Mouse (Mus musculus): Measurements from ENCODE around the gene Esd. TPM values are rescaled to one million over a fixed set of nuclear protein-coding genes. Genes with fewer than 3 reads are reported as not detected.

The Esd gene
- polyA plus RNA-seq, 1 experiment from 2014 or later: 433 TPM

GRCm38 (mm10) chr14:74787717-74788116 is 55.6 kb downstream of the Esd start:
- Histone ChIP-seq H3K4me3 (ENCODE audit: low read length) (no peak overlapping the region), H3K27me3 (ENCODE audit: control insufficient read depth, insufficient read depth, low read length) (no peaks in the 10 kb centered on the region), H3K27ac (ENCODE audit: low read depth, low read length) (no peak overlapping the region), H3K9me3 (ENCODE audit: control insufficient read depth, low read length) (no peaks in the 10 kb centered on the region), H3K4me2 (replicated peaks; ENCODE audit: low read depth, low read length) (no peak overlapping the region), H3K36me3 (ENCODE audit: control insufficient read depth, insufficient read depth, low read length) (peaks cover 26% of the 10 kb centered on the region), H3K9ac (ENCODE audit: low read depth, low read length) (no peak overlapping the region), H3K4me1 (ENCODE audit: control insufficient read depth, insufficient read depth, low read length) (no peaks in the 10 kb centered on the region)
- 81% methylated on average over 3 of the region's 3 CpGs for WGBS
- no peak for ATAC-seq (ENCODE audit: low FRiP score, low TSS enrichment)

DNA sequence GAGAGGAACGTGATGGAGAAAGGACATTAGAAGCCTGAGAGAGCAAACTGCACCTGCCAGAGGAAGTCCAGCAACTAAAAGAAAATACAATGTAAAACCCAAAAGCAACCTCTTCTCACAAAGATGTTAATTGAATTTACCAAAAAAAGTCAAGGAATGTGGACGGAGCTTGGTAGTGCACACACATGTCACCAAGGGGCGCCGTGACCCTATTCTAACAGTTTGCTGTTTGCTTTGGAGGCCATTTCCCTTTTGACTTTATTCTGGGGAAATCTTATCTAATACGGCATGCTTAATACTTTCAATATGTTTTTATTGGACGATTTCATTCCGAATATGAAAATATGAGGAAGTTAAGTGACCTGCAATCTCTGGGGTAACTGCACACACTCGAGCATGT is 56.7 kb downstream of the Esd start:
- H3K9ac ChIP-seq (ENCODE audit: low read depth, low read length): no peak overlapping the region
- H3K4me2 ChIP-seq (replicated peaks; ENCODE audit: low read depth, low read length): no peak overlapping the region
- H3K4me3 ChIP-seq (ENCODE audit: low read length): no peak overlapping the region
- no peak for ATAC-seq (ENCODE audit: low FRiP score, low TSS enrichment)
- H3K4me1 ChIP-seq (ENCODE audit: control insufficient read depth, insufficient read depth, low read length): no peaks in the 10 kb centered on the region
- WGBS: 78% methylated on average over 8 of the region's 8 CpGs
- H3K36me3 ChIP-seq (ENCODE audit: control insufficient read depth, insufficient read depth, low read length): peaks cover 29% of the 10 kb centered on the region
- no peak overlapping the region for H3K27ac ChIP-seq (ENCODE audit: low read depth, low read length)
- no peaks in the 10 kb centered on the region for H3K9me3 ChIP-seq (ENCODE audit: control insufficient read depth, low read length)
- H3K27me3 ChIP-seq (ENCODE audit: control insufficient read depth, insufficient read depth, low read length): no peaks in the 10 kb centered on the region

GRCm38 (mm10) chr14:74790535-74790934 is 58.4 kb downstream of the Esd start:
- Histone ChIP-seq H3K4me2 (replicated peaks; ENCODE audit: low read depth, low read length) (no peak overlapping the region), H3K27me3 (ENCODE audit: control insufficient read depth, insufficient read depth, low read length) (no peaks in the 10 kb centered on the region), H3K9me3 (ENCODE audit: control insufficient read depth, low read length) (no peaks in the 10 kb centered on the region), H3K27ac (ENCODE audit: low read depth, low read length) (no peak overlapping the region), H3K36me3 (ENCODE audit: control insufficient read depth, insufficient read depth, low read length) (peaks cover 30% of the 10 kb centered on the region), H3K4me3 (ENCODE audit: low read length) (no peak overlapping the region), H3K9ac (ENCODE audit: low read depth, low read length) (no peak overlapping the region), H3K4me1 (ENCODE audit: control insufficient read depth, insufficient read depth, low read length) (no peaks in the 10 kb centered on the region)
- WGBS: 73% methylated on average over 5 of the region's 5 CpGs
- no peak for ATAC-seq (ENCODE audit: low FRiP score, low TSS enrichment)

DNA sequence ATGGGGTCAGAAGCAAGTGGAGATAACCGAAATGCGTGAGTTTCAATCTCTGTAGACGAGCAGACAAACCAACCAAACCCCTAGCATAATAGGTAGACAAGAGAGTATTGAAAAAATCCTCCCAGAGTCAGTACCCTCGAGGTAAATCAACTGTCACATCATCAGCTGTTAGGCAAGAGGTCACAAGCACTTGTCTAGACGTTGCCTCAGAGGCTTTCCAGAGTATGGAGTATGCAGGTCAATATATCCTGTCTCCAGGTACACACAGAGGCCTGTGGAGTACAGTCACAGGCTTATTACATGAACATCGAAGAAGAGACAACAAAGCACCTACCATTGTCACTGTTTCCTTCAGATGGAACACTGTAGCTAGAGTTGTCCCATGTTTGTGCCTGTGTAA is 60.7 kb downstream of the Esd start:
- WGBS: 81% methylated on average over 6 of the region's 6 CpGs
- no peak for ATAC-seq (ENCODE audit: low FRiP score, low TSS enrichment)
- H3K4me3 ChIP-seq (ENCODE audit: low read length): no peak overlapping the region
- H3K4me2 ChIP-seq (replicated peaks; ENCODE audit: low read depth, low read length): no peak overlapping the region
- no peak overlapping the region for H3K9ac ChIP-seq (ENCODE audit: low read depth, low read length)
- H3K9me3 ChIP-seq (ENCODE audit: control insufficient read depth, low read length): no peaks in the 10 kb centered on the region
- H3K27me3 ChIP-seq (ENCODE audit: control insufficient read depth, insufficient read depth, low read length): no peaks in the 10 kb centered on the region
- no peak overlapping the region for H3K27ac ChIP-seq (ENCODE audit: low read depth, low read length)
- peaks cover 32% of the 10 kb centered on the region for H3K36me3 ChIP-seq (ENCODE audit: control insufficient read depth, insufficient read depth, low read length)
- H3K4me1 ChIP-seq (ENCODE audit: control insufficient read depth, insufficient read depth, low read length): no peaks in the 10 kb centered on the region

- 53% methylated on average over 12 of the region's 12 CpGs for WGBS
- Histone ChIP-seq H3K27ac (ENCODE audit: low read depth, low read length) (no peak overlapping the region), H3K27me3 (ENCODE audit: control insufficient read depth, insufficient read depth, low read length) (no peaks in the 10 kb centered on the region), H3K9me3 (ENCODE audit: control insufficient read depth, low read length) (no peaks in the 10 kb centered on the region), H3K4me3 (ENCODE audit: low read length) (no peak overlapping the region), H3K9ac (ENCODE audit: low read depth, low read length) (no peak overlapping the region), H3K4me2 (replicated peaks; ENCODE audit: low read depth, low read length) (no peak overlapping the region), H3K4me1 (ENCODE audit: control insufficient read depth, insufficient read depth, low read length) (no peaks in the 10 kb centered on the region), H3K36me3 (ENCODE audit: control insufficient read depth, insufficient read depth, low read length) (peaks cover 36% of the 10 kb centered on the region)
- ATAC-seq (ENCODE audit: low FRiP score, low TSS enrichment): no peak
These were observed 62.8 kb downstream of the Esd start for GRCm38 (mm10) chr14:74794931-74795330.

DNA sequence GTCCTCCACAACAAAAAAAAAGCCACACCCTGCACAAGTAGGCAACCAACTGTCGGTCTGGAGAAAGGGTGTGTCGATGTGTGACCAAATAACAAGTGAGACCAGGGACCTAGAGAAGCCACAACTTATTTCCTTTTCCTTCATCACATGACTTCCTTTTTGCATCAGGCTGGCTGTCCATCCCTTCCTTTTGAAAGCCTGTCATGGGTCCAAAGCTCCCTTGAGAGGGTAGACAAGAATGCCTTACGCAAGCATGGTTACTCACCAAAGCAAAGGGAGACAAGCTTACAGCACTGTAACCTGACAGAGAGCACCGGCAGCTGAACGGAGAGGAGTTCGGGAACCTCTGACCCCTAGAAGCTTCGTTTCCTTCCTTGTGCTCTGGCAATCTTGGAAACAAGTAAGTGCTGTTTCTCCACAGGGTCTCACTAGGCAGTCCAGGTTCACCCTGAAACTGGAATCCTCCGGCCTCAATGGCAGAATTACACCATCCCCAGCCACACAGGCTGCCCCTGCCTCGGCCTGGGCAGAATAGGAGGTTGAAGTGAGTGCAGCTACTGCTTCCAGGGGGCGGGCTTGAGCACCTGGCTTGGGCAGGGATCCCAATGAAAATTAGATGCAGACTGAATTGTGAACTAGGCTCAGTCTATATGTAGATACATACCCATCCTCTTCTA is 65.4 kb downstream of the Esd start:
- ATAC-seq (ENCODE audit: low FRiP score, low TSS enrichment): no peak
- Histone ChIP-seq H3K27ac (ENCODE audit: low read depth, low read length) (no peak overlapping the region), H3K4me2 (replicated peaks; ENCODE audit: low read depth, low read length) (no peak overlapping the region), H3K4me1 (ENCODE audit: control insufficient read depth, insufficient read depth, low read length) (no peaks in the 10 kb centered on the region), H3K9ac (ENCODE audit: low read depth, low read length) (no peak overlapping the region), H3K9me3 (ENCODE audit: control insufficient read depth, low read length) (peaks cover 6% of the 10 kb centered on the region; the same call in 1 of the 2 replicates), H3K4me3 (ENCODE audit: low read length) (no peak overlapping the region), H3K27me3 (ENCODE audit: control insufficient read depth, insufficient read depth, low read length) (no peaks in the 10 kb centered on the region), H3K36me3 (ENCODE audit: control insufficient read depth, insufficient read depth, low read length) (peaks cover 45% of the 10 kb centered on the region)
- 72% methylated on average over 10 of the region's 10 CpGs for WGBS

DNA sequence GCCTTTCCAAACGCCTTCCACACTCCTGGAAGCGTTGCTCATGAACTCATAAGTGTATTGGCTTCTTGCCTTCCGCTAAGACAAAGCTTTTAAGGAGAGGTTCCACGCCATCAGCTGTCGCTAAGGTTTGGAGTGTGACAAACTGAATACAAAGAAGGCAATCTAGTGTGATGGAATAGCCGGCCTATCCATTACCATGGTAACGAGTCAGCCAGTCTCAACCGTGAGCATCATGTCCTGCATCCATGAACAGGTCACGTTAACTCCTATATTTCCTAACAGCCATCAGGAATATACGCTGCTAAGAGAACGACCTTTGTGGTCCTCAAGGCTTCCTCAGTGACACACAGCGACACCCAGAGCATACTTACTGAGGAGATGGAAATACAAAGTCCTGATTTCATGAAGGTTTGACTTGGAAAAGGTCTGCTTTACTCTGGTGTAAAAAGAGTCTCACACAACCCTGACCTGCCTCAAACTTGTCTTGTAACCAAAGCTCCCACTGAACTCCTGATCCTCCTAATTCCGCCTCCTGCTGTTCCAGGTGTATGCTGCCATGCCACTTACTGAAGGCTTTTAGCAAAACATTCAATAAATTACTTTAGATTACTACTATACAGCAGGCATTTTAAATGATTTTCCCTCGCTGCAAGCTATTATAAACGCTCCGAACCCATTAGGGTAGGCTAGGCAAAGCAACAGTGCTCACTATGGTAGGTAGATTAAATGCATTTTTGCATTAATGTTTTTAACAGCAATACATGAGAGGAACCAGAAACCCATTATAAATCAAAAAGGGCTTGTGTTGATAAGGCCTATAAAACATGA is 66.2 kb downstream of the Esd start:
- 88% methylated on average over 16 of the region's 16 CpGs for WGBS

More for the DNA sequence above, 66.2 kb downstream of the Esd start:
- Histone ChIP-seq H3K4me2 (replicated peaks; ENCODE audit: low read depth, low read length) (no peak overlapping the region), H3K4me1 (ENCODE audit: control insufficient read depth, insufficient read depth, low read length) (no peaks in the 10 kb centered on the region), H3K4me3 (ENCODE audit: low read length) (no peak overlapping the region), H3K27me3 (ENCODE audit: control insufficient read depth, insufficient read depth, low read length) (no peaks in the 10 kb centered on the region), H3K27ac (ENCODE audit: low read depth, low read length) (no peak overlapping the region), H3K36me3 (ENCODE audit: control insufficient read depth, insufficient read depth, low read length) (peaks cover 45% of the 10 kb centered on the region), H3K9ac (ENCODE audit: low read depth, low read length) (no peak overlapping the region), H3K9me3 (ENCODE audit: control insufficient read depth, low read length) (peaks cover 6% of the 10 kb centered on the region; the same call in 1 of the 2 replicates)
- no peak for ATAC-seq (ENCODE audit: low FRiP score, low TSS enrichment)
